In genomic region chr11:109955185-109955584, GRCm38 (mm10) we compare ENCODE assay signal across 20 mouse cellular contexts. TPM values are rescaled to one million over a fixed set of nuclear protein-coding genes. Genes with fewer than 3 reads are reported as not detected.
A peak's percentile ranks its signal among the peaks of the same experiment; 100 is the strongest.
DNase-seq lines count a peak whose midpoint lies in the region; ATAC-seq and TF ChIP-seq lines count a peak whose summit lies in the region.
"Had no signal": no experiment of that assay in that cellular context is flagged by ENCODE, and none has a peak within 500 bp of the region (broad histone marks: within the 10 kb centered on the region; RNA-seq: fewer than 3 reads in every experiment).

No protein-coding gene starts in this region.

- H3K27me3 ChIP-seq in hindbrain, postnatal 0 days (ENCODE audit: insufficient read depth, low read length), result no peaks in the 10 kb centered on the region
- no peaks in the 10 kb centered on the region for H3K27me3 ChIP-seq in hindbrain, embryonic 16.5 days (replicated peaks; ENCODE audit: control insufficient read depth, insufficient read depth, low read length)
- no peaks in the 10 kb centered on the region for H3K27me3 ChIP-seq in lung, embryonic 14.5 days (ENCODE audit: insufficient read depth, low read length)
- H3K27me3 ChIP-seq: forebrain, embryonic 15.5 days; heart, embryonic 12.5 days; liver, embryonic 13.5 days; midbrain, embryonic 12.5 days had no signal

- ATAC-seq in hindbrain, postnatal 0 days, result no peak
- ATAC-seq in hindbrain, embryonic 16.5 days, result no peak
- no peak for ATAC-seq in lung, embryonic 14.5 days (ENCODE audit: insufficient read depth)
- ATAC-seq: CD4-positive, CD25-positive, alpha-beta regulatory T cell, adult 4 months; forebrain, embryonic 15.5 days had no signal

- 95% methylated on average over 1 of the region's 1 CpGs for WGBS in hindbrain, postnatal 0 days
- WGBS in hindbrain, embryonic 16.5 days, result 84% methylated on average over 1 of the region's 1 CpGs
- 86% methylated on average over 1 of the region's 1 CpGs for WGBS in lung, embryonic 14.5 days
- WGBS in lung, adult 2 months, result 89% methylated on average over 1 of the region's 1 CpGs

- no peak overlapping the region for H3K4me2 ChIP-seq in hindbrain, postnatal 0 days (ENCODE audit: low read depth, low read length)
- no peak overlapping the region for H3K4me2 ChIP-seq in hindbrain, embryonic 16.5 days (ENCODE audit: low read length)
- no peak overlapping the region for H3K4me2 ChIP-seq in lung, embryonic 14.5 days
- H3K4me2 ChIP-seq: forebrain, embryonic 15.5 days; heart, embryonic 12.5 days; liver, embryonic 13.5 days; midbrain, embryonic 12.5 days had no signal

- H3K9me3 ChIP-seq in hindbrain, postnatal 0 days (ENCODE audit: low read length), result no peaks in the 10 kb centered on the region
- no peaks in the 10 kb centered on the region for H3K9me3 ChIP-seq in hindbrain, embryonic 16.5 days (ENCODE audit: control insufficient read depth, low read length)
- no peaks in the 10 kb centered on the region for H3K9me3 ChIP-seq in lung, embryonic 14.5 days (ENCODE audit: low read depth, low read length)
- H3K9me3 ChIP-seq in ES-E14 (ENCODE audit: control insufficient read depth, insufficient read depth, low read depth, low read length), result no peaks in the 10 kb centered on the region
- H3K9me3 ChIP-seq: forebrain, embryonic 15.5 days; heart, embryonic 12.5 days; liver, embryonic 13.5 days; midbrain, embryonic 12.5 days had no signal

- no peaks in the 10 kb centered on the region for H3K4me1 ChIP-seq in hindbrain, postnatal 0 days (ENCODE audit: insufficient read depth, low read length)
- H3K4me1 ChIP-seq in hindbrain, embryonic 16.5 days (ENCODE audit: control insufficient read depth, insufficient read depth, low read depth, low read length), result no peaks in the 10 kb centered on the region
- no peaks in the 10 kb centered on the region for H3K4me1 ChIP-seq in lung, embryonic 14.5 days (ENCODE audit: insufficient read depth)
- H3K4me1 ChIP-seq in lung, adult 2 months (ENCODE audit: control insufficient read depth, insufficient read depth, low read length), result no peaks in the 10 kb centered on the region
- no peaks in the 10 kb centered on the region for H3K4me1 ChIP-seq in ES-E14 (ENCODE audit: control insufficient read depth in 2 of 2, insufficient read depth in 2 of 2, low read length in 2 of 2, poor library complexity in 1 of 2)
- H3K4me1 ChIP-seq: forebrain, embryonic 15.5 days; heart, embryonic 12.5 days; liver, embryonic 13.5 days; midbrain, embryonic 12.5 days had no signal

- no peak overlapping the region for H3K9ac ChIP-seq in hindbrain, postnatal 0 days (replicated peaks; ENCODE audit: low read length)
- no peak overlapping the region for H3K9ac ChIP-seq in hindbrain, embryonic 16.5 days (ENCODE audit: low read depth, low read length)
- no peak overlapping the region for H3K9ac ChIP-seq in lung, embryonic 14.5 days
- H3K9ac ChIP-seq in ES-E14 (ENCODE audit: insufficient read depth, low read depth, low read length, poor library complexity, severe bottlenecking), result no peak overlapping the region
- H3K9ac ChIP-seq: forebrain, embryonic 15.5 days; heart, embryonic 12.5 days; liver, embryonic 13.5 days; midbrain, embryonic 12.5 days had no signal

- H3K27ac ChIP-seq in hindbrain, postnatal 0 days, result no peak overlapping the region
- H3K27ac ChIP-seq in hindbrain, embryonic 16.5 days (ENCODE audit: low read depth, low read length), result no peak overlapping the region
- no peak overlapping the region for H3K27ac ChIP-seq in lung, embryonic 14.5 days (ENCODE audit: low read depth)
- H3K27ac ChIP-seq in ES-E14 (ENCODE audit: insufficient read depth, low read depth, low read length, poor library complexity, severe bottlenecking), result no peak overlapping the region
- H3K27ac ChIP-seq: forebrain, embryonic 15.5 days; liver, embryonic 13.5 days; midbrain, embryonic 12.5 days had no signal

- no peak for DNase-seq in hindbrain, postnatal 0 days (ENCODE audit: low spot score)
- DNase-seq in lung, embryonic 14.5 days, result no peak
- DNase-seq in lung, adult 2 months, result no peak
- DNase-seq in ES-E14 (ENCODE audit: low read depth, low spot score), result peak; percentile 25
- DNase-seq in induced T-regulatory cell, adult 2 months (ENCODE audit: low read depth), result peak; percentile 3
- no peak for DNase-seq in right cerebral cortex, postnatal 14 days
- DNase-seq in testis, postnatal 10 days (ENCODE audit: low spot score), result no peak
- DNase-seq: adrenal gland, adult 2 months; cerebellum, adult 9-11 months; gastrocnemius, postnatal 36 days; heart, postnatal 36 days; liver, embryonic 13.5 days; lung, postnatal 4 days; right cerebral cortex, adult 18-20 months had no signal

- H3K4me3 ChIP-seq in hindbrain, postnatal 0 days (ENCODE audit: low read length), result no peak overlapping the region
- no peak overlapping the region for H3K4me3 ChIP-seq in hindbrain, embryonic 16.5 days (ENCODE audit: low read length)
- H3K4me3 ChIP-seq in lung, embryonic 14.5 days (ENCODE audit: low read depth, low read length), result no peak overlapping the region
- H3K4me3 ChIP-seq in lung, adult 2 months (replicated peaks; ENCODE audit: extremely low read depth, low read depth, low read length), result no peak overlapping the region
- H3K4me3 ChIP-seq in ES-E14 (ENCODE audit: insufficient read depth in 1 of 2, low read depth in 1 of 2, low read length in 2 of 2, poor library complexity in 1 of 2, severe bottlenecking in 1 of 2), result no peak overlapping the region
- H3K4me3 ChIP-seq: forebrain, embryonic 15.5 days; heart, embryonic 12.5 days; liver, embryonic 13.5 days; midbrain, embryonic 12.5 days; myocyte had no signal

- no peaks in the 10 kb centered on the region; the same call in 1 of the 2 replicates for H3K36me3 ChIP-seq in hindbrain, postnatal 0 days (ENCODE audit: insufficient read depth, low read length)
- H3K36me3 ChIP-seq in hindbrain, embryonic 16.5 days (ENCODE audit: control insufficient read depth, insufficient read depth, low read length), result no peaks in the 10 kb centered on the region
- no peaks in the 10 kb centered on the region for H3K36me3 ChIP-seq in lung, embryonic 14.5 days (ENCODE audit: insufficient read depth)
- no peaks in the 10 kb centered on the region for H3K36me3 ChIP-seq in ES-E14 (ENCODE audit: control insufficient read depth, insufficient read depth, low read length, poor library complexity, severe bottlenecking)
- H3K36me3 ChIP-seq: forebrain, embryonic 15.5 days; heart, embryonic 12.5 days; midbrain, embryonic 12.5 days had no signal

- TF ChIP-seq CTCF in hindbrain, postnatal 0 days (IDR thresholded peaks at IDR 0.05; ENCODE audit: low read depth), result peak; percentile 32
- TF ChIP-seq CTCF in lung, embryonic 14.5 days (IDR thresholded peaks at IDR 0.05; ENCODE audit: low read depth), result peak; percentile 28
- TF ChIP-seq CTCF in lung, adult 2 months (IDR thresholded peaks at IDR 0.05; ENCODE audit: insufficient read depth, low read length), result no peak

- TF ChIP-seq POLR2A in lung, adult 2 months (IDR thresholded peaks at IDR 0.05; ENCODE audit: borderline replicate concordance, extremely low read depth, low read depth, low read length), result no peak

- in situ Hi-C loops in ES-E14 (cut with MboI; ENCODE audit: low sequenced_read_pairs in 2 of 2, unreplicated experiment in 2 of 2), result no loop called here

TF ChIP-seq in ES-E14, 5 proteins besides CTCF, POLR2A, EP300 and RAD21:
- no peak for TF ChIP-seq MAFK (IDR thresholded peaks at IDR 0.05; ENCODE audit: insufficient read depth, low read depth, low read length)
- TF ChIP-seq ZC3H11A (IDR thresholded peaks at IDR 0.05; ENCODE audit: borderline replicate concordance, low read depth, low read length), result peak; percentile 72

RNA-seq across cellular contexts. Expression of gene Abca8b, which starts 40.5 kb away (rescaled TPM):
- 2.4 and 3.0 TPM in 2 replicates for total RNA-seq in hindbrain, postnatal 0 days (2014; rRNA removed)
- 1.0 and 1.2 TPM in 2 replicates for polyA plus RNA-seq in hindbrain, postnatal 0 days (2015; fragmentation: Nextera tagmentation; extraction: Ambion mirVana)
- polyA plus RNA-seq in hindbrain, embryonic 16.5 days (2015; fragmentation: Nextera tagmentation; extraction: Ambion mirVana), result 1.4 and 1.5 TPM in 2 replicates
- polyA plus RNA-seq in lung, embryonic 14.5 days (2014; fragmentation: Nextera tagmentation; extraction: Ambion mirVana), result 0.53 and 1.0 TPM in 2 replicates
- 2.5 and 4.3 TPM in 2 replicates for polyA plus RNA-seq in lung, adult 2 months (2012; rRNA removed)
- 0.27 and 0.37 TPM in 2 replicates for total RNA-seq in ES-E14 (2012; rRNA removed)

Comparison
In these comparisons a context has a peak if more than half of its experiments do, and no peak if none do; other contexts are left out.
1. DNase-seq: peak in ES-E14 (single experiment) and induced T-regulatory cell, adult 2 months (single experiment); none in hindbrain, postnatal 0 days (single experiment), lung, embryonic 14.5 days (single experiment), lung, adult 2 months (single experiment), right cerebral cortex, postnatal 14 days (single experiment) and testis, postnatal 10 days (single experiment).